Mouse (Mus musculus) ES-E14 (cell line): Measurements from ENCODE around the gene Vdr.

ENCODE experiments used
- HCFC1 ChIP-seq: IDR thresholded peaks from 2 replicates; pipeline ENCODE4 v1.6.1; 2012; ENCODE audit warnings: low read length, inconsistent platforms, borderline replicate concordance; ENCODE audit not compliant: insufficient read depth
- MAFK ChIP-seq: IDR thresholded peaks from 2 replicates; pipeline ENCODE4 v1.6.1; 2014; ENCODE audit warnings: mild to moderate bottlenecking, low read depth, low read length, inconsistent platforms; ENCODE audit not compliant: insufficient read depth

GRCm38 (mm10) chr15:97890450-97890849 lies 20.0 kb downstream of the Vdr start:
- TF ChIP-seq HCFC1 (no peak), MAFK (no peak)
